Mouse (Mus musculus) C2C12 (cell line): ENCODE measurements around the gene Ano7. TPM values are rescaled to one million over a fixed set of nuclear protein-coding genes. Genes with fewer than 3 reads are reported as not detected.

Source experiments
- H3K27me3 ChIP-seq: one replicate; pipeline ENCODE4 v1.6.1; 2011; ENCODE audit not compliant: control insufficient read depth, insufficient read depth, insufficient read length
- H3K36me3 ChIP-seq: one replicate; pipeline ENCODE4 v1.6.1; 2011; ENCODE audit not compliant: control insufficient read depth, insufficient read depth
- H3K4me3 ChIP-seq: one replicate; pipeline ENCODE4 v1.5.1; 2011; ENCODE audit warnings: mild to moderate bottlenecking, control low read depth; ENCODE audit not compliant: poor library complexity, insufficient read depth, severe bottlenecking
- H3K79me2 ChIP-seq: one replicate; pipeline ENCODE4 v1.6.1; 2011; ENCODE audit not compliant: control insufficient read depth, insufficient read depth
- H3K79me3 ChIP-seq: one replicate; pipeline ENCODE4 v1.6.1; 2011; ENCODE audit warnings: low read depth, control low read depth
- H3ac ChIP-seq: one replicate; pipeline ENCODE3; 2011; ENCODE audit warnings: low read depth; ENCODE audit not compliant: control insufficient read depth, insufficient read length
- CEBPB ChIP-seq: IDR thresholded peaks from one replicate; pipeline ENCODE4 v1.6.1; 2011; ENCODE audit warnings: low read depth, mild to moderate bottlenecking, control low read depth, moderate library complexity
- CTCF ChIP-seq: IDR thresholded peaks from one replicate; pipeline ENCODE4 v1.5.1; 2011; ENCODE audit not compliant: control insufficient read depth, insufficient read depth, insufficient read length
- FOSL1 ChIP-seq: IDR thresholded peaks from one replicate; pipeline ENCODE4 v1.8.0; 2011; ENCODE audit warnings: mild to moderate bottlenecking, low read length; ENCODE audit not compliant: poor library complexity, insufficient read depth, severe bottlenecking
- MAX ChIP-seq: IDR thresholded peaks from one replicate; pipeline ENCODE4 v1.6.1; 2011; ENCODE audit warnings: mild to moderate bottlenecking, control low read depth
- MYOD1 ChIP-seq: IDR thresholded peaks from one replicate; pipeline ENCODE4 v1.6.1; 2011; ENCODE audit warnings: low read depth; ENCODE audit not compliant: control insufficient read depth, insufficient read length
- MYOG ChIP-seq: IDR thresholded peaks from one replicate; pipeline ENCODE4 v1.6.1; 2011; ENCODE audit not compliant: control insufficient read depth, insufficient read length; ENCODE audit errors: extremely low read depth
- USF1 ChIP-seq: IDR thresholded peaks from one replicate; pipeline ENCODE4 v1.6.1; 2011; ENCODE audit warnings: low read depth, mild to moderate bottlenecking, control low read depth, moderate library complexity
- polyA plus RNA-seq: library from polyadenylated mRNA; unstranded; fragments of >200 nt; fragmentation: generic; extraction: Trizol; gene quantifications from one replicate; pipeline ENCODE4 v1.2.1, GENCODE M21; 2012; ENCODE audit warnings: missing spikeins

The Ano7 gene
- polyA plus RNA-seq, 1 experiment = 0.05 TPM

DNA sequence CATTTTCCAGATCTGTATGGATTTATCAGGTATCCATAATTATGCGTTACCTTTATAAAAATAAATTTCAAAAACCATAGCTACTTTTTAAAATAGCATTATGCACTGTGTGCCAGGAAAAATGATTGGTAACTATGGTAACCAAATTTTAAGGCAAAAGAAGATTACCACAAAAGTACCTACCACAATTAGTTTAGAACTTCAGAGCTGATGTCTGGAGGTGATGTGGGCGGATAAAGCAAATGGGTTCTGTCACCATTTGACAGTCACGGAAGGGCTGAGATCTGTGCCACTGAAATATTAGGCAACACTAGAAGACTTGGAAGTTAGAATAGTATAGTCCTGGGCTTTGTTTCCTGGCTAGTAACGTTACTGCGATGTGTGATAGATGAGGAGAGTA, 26.6 kb upstream of the Ano7 start:
- TF ChIP-seq CTCF = no peak
- TF ChIP-seq CEBPB = no peak
- TF ChIP-seq MAX = no peak
- no peak for TF ChIP-seq MYOG
- no peak for TF ChIP-seq USF1
- TF ChIP-seq FOSL1 = no peak
- no peak for TF ChIP-seq MYOD1
- no peak overlapping the region for H3K4me3 ChIP-seq
- H3K79me3 ChIP-seq = peaks cover 16% of the 10 kb centered on the region
- H3K79me2 ChIP-seq = peaks cover 30% of the 10 kb centered on the region
- H3ac ChIP-seq = no peak overlapping the region
- no peaks in the 10 kb centered on the region for H3K27me3 ChIP-seq
- peaks cover 39% of the 10 kb centered on the region for H3K36me3 ChIP-seq

DNA sequence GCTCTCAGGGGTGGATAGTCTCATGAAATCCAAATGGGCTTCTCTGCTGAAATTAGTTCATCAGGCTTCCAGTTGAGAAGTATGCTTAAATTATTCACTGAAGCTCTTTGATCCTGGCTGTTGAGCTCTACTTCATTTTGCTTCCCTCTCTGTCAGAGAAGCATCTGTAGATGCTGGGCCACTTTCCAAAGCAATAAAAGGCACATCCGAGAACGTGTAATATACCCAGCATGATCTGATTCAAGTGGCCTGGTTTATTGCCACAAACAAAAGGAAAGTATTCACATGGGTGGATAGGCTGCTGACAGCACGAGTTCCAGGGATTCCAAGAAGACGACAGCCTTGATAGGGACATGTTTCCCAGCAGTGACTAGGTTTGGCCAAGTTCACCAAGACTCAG, 24.0 kb upstream of the Ano7 start:
- Histone ChIP-seq H3K79me3 (peaks cover 7% of the 10 kb centered on the region), H3ac (no peak overlapping the region), H3K79me2 (peaks cover 20% of the 10 kb centered on the region), H3K27me3 (no peaks in the 10 kb centered on the region), H3K36me3 (peaks cover 61% of the 10 kb centered on the region), H3K4me3 (no peak overlapping the region)
- TF ChIP-seq MAX (no peak), FOSL1 (no peak), CTCF (no peak), MYOG (no peak), USF1 (no peak), CEBPB (no peak), MYOD1 (no peak)

DNA sequence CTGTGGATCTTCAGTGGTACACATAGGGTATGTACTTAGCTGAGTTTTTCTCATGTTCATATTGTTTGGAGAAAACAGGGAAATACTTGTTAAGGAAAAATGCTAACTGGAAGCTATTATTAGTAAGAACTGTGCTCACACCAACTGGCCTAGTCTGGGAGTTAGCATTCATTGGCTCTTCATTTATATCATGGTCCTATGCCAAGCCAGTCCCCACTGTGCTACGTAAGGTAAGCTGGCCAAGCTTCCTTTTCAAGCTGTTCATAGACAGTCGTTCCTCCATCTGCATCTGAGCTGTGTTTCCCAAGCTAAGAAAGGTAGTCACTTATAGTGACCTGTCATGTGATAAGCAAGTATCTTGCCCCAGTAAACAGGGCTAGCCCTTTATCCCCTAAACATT, 21.0 kb upstream of the Ano7 start:
- no peaks in the 10 kb centered on the region for H3K79me3 ChIP-seq
- H3K79me2 ChIP-seq = no peaks in the 10 kb centered on the region
- no peak overlapping the region for H3K4me3 ChIP-seq
- peaks cover 65% of the 10 kb centered on the region for H3K36me3 ChIP-seq
- H3ac ChIP-seq = no peak overlapping the region
- TF ChIP-seq MAX (no peak), CEBPB (no peak), MYOG (no peak), MYOD1 (no peak), FOSL1 (no peak), USF1 (no peak), CTCF (no peak)
- no peaks in the 10 kb centered on the region for H3K27me3 ChIP-seq

DNA sequence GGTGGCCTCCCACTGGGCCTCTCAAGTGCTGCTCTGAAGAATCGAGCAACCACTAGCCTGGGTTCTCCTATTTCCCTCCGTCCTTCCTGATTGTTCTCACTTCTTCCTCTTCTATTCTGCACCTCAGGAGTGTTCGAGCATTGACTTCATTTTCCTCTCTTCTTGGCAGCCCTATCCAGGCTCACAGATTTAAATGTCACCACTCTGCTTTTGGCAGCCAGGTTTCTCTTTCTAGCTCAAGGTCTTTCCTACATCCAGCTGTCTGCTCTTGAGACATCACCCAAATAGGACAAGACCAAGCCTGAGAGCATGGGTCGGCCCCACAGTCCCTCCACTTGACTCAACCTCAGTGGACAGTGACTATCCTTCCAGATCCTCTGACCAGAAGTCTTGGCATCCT, 11.1 kb upstream of the Ano7 start:
- Histone ChIP-seq H3K79me3 (no peaks in the 10 kb centered on the region), H3K4me3 (no peak overlapping the region), H3K36me3 (peaks cover 66% of the 10 kb centered on the region), H3K79me2 (no peaks in the 10 kb centered on the region), H3K27me3 (no peaks in the 10 kb centered on the region), H3ac (no peak overlapping the region)
- TF ChIP-seq CTCF = no peak
- no peak for TF ChIP-seq MYOD1
- no peak for TF ChIP-seq USF1
- no peak for TF ChIP-seq FOSL1
- no peak for TF ChIP-seq CEBPB
- TF ChIP-seq MYOG = no peak
- no peak for TF ChIP-seq MAX

DNA sequence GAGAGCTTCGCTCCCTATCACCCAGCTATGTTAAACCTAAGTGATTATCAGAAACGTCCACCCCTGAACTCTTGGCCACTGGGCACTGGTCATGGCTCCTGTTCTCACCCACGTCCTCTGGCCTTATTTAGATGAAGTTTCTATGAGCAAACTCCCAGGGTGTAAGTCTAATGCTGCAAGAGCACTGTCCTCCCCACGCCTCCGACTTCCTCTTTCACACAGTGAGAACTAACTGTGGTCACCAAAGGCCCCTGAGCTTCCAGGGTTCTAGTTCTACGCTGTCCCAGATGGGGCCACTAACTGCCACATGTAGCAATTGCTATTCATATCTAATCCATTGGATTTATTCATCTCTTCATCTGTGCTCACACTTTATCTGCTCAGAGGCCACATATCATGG, 8.1 kb upstream of the Ano7 start:
- Histone ChIP-seq H3K4me3 (no peak overlapping the region), H3K36me3 (peaks cover 52% of the 10 kb centered on the region), H3K27me3 (no peaks in the 10 kb centered on the region), H3ac (no peak overlapping the region), H3K79me2 (no peaks in the 10 kb centered on the region), H3K79me3 (no peaks in the 10 kb centered on the region)
- TF ChIP-seq CTCF (no peak), USF1 (no peak), MYOG (no peak), MAX (no peak), FOSL1 (no peak), MYOD1 (no peak), CEBPB (no peak)

DNA sequence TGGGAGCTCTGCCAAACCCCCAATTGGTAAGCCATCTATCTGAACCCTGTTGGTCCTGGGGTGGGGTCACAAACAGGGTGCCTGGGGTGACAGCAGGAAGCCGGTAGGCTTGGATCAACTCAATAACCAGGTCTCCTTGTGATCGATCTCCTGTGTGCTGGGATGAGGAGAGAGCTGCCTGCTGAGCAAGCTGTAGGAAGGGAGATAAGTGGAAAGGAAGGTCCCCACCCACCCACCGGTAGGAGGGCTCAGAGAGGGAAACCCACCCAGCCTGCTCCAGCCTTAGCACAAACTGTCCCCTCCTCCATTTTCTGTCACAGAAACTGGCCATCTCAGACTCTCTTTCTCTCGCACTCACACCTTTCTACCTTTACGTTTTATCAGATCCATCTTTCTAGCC, 3.6 kb downstream of the Ano7 start:
- H3K79me3 ChIP-seq = no peaks in the 10 kb centered on the region
- TF ChIP-seq MYOD1 (no peak), FOSL1 (no peak), MAX (no peak), CEBPB (no peak), CTCF (no peak), MYOG (no peak), USF1 (no peak)
- no peak overlapping the region for H3ac ChIP-seq
- H3K79me2 ChIP-seq = no peaks in the 10 kb centered on the region
- H3K36me3 ChIP-seq = no peaks in the 10 kb centered on the region
- H3K4me3 ChIP-seq = no peak overlapping the region
- H3K27me3 ChIP-seq = peaks cover 9% of the 10 kb centered on the region
